Mouse (Mus musculus): ENCODE measurements at regions not wholly inside any gene's neighbourhood (a gene's known extent, or its start where the extent isn't known, plus 50 kb on each side); places are given as distances from the start of the nearest gene placed in this dataset.
A peak's percentile ranks its signal among the peaks of the same experiment; 100 is the strongest.

DNA sequence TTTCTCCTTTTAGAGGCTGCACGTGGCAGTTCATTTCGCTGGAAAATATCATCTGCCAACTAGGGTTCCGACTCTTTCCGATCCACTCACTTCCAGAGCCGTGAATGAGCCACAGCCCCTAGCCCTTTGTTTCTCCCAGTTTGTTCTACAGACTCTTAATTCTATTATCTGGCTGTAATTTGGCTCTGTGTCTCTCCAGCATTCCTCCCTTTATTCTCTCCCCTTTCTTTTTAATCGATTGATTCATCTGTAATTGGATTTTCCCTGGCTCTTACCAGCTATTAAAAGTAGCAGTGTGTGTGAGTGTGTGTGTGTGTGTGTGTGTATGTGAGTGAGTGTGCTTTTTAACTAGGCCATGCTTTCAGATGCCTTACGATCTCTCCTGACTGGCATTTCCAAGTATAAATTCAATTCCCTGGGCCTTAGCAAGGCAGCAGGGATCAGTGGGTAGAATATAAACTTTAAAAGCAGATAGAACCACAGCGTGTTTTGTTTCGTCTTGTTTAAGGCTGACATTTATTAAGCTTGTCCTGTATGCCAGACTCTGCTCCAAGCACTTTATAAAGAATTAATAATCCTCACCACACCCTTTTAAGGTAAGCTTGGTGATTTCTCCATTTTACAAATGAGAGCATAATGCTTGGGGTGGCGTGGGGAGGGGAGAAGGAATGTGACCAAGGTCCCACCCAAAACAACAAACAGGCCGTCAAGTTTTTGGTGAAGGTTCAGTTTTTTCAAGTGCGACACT, 144.1 kb upstream of the Cpeb2 start:
- no peak for DNase-seq (ENCODE audit: low spot score in 2 of 2)

DNA sequence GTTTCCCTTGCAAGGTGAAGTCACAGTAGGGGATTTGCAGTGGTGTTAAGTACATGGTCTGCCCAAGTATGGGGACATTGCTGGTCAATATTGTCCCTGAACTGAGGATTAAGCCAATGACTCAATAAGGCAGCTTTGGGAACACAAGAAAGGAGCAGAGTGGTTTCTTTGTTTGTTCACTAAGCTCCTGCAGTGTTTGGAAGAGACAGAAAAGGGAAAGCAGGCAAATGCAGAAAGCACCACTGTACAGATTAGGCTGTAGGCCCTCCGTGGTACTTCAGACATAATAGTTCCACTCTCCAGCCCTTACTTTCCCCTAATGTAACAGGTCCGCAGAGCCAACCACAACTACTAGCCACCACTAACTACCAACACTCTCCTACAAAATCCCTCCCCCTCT, 143.5 kb upstream of the Cpeb2 start:
- no peak for DNase-seq (ENCODE audit: low spot score in 2 of 2)

DNA sequence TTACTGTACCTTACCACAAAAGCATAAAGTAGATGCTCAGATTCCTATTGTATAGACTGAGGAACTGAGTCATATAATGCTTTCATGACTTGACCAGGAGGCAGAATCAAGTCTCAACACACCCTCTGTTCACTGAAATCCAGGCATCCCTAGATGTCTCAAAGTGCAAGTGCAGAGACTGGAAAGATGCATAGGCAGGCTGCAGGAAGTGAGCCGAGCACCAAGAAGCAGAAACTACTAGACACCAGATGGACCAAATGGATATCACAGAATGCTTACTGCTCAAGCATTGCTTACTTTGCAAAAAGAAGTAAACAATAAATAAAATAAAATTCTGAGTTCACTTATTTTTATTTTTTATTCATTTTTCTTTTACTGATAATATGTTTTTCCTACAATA, 143.0 kb upstream of the Cpeb2 start:
- DNase-seq (ENCODE audit: low spot score in 2 of 2) = no peak

DNA sequence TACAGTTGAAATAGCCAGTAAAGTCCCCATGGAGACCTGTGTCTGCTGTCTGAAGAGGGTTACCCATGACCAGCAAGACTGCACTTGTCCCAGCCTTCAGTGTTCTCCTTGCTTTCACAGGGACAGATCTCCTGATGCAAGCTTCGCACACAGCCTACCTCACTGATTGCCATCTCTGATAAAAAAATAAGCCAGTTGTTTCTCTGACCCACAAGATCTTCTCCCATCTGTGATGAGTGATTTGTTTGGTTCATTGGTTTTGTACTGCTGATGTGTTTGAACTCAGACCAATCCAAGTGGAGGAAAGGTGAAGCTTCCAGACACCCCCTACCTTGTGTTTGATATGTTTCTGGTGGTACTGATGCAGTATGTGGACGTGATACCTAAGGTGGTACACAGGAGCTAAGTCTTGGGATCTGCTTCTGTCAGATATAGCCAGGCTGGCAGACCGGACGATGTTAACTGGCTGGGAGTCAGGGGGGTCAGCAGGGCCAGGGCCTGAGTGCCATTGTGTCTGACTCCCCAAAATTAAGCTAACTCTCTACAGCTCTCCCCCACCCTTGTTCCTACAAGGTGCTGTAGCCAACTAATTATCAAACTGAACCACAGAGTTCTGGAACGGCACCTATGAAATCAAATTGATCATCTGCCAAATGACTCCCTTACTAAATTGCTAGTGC, 139.2 kb upstream of the Cpeb2 start:
- no peak for DNase-seq (ENCODE audit: low spot score in 2 of 2)

DNA sequence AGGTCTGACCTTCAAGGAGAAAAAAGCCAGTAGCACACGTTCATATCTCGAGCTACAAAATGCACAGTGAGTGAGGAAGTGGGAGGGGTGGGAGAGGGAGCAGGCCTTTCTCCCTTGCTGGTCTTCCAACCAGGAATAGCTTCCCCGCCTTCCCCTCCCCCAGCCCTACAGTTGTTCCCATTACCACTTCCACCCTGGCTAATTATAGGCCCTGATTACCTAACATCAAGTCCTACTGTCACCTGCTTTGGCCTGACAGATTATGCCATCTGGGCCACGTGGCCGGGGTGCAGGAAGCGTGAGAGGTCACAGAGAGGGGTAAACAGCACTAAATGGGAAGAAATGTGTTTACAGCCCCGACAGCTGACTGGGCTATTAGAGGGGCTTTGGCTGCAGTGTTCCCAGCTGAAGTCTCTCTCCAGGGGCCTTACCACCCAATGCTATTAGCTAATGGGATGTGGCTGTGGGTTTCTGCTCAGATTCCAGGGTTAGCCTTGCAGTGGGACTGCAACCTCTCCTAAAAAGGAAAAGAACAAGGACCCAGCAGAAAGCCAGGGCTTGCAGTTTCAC, 138.6 kb upstream of the Cpeb2 start:
- DNase-seq (ENCODE audit: low spot score in 2 of 2) = no peak

DNA sequence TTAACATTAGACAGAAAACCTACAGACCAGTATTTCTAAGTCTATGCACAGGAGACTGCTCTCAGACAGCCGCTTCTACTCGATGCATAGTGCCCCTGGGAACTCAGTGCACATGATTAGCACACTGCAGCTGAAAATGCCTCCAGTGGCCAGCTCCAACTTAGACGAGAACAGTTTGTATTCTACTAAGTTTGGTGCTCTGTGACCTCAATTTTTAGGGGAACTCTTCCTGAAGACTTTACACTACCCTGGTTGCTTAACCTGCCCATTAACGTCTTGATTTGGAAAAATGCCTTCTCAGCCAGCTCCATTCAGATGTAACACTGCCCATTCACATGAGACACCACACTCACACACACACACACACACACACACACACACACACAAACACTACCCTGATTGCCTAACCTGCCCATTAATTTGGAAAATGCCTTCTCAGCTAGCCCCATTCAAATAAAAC, 130.9 kb upstream of the Cpeb2 start:
- DNase-seq (ENCODE audit: low spot score in 2 of 2) = no peak

DNA sequence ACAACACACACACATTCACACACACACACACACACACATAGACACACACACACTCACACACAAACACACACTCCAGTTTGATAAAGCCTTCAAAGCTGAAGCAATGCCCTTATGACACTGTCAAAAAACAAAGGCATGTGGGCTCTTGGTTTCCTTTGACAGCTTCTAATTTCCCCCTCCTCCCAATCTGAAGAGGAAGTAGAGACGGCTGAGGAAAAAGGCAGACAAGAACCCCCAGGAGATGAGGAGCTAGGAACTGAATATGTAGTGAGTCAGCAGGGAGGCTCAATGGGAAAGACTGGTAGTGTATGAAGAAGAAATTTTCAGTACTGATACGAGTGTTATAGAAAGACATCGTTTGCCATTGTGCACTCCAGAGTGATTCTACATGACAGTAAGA, 130.4 kb upstream of the Cpeb2 start:
- no peak for DNase-seq (ENCODE audit: low spot score in 2 of 2)

DNA sequence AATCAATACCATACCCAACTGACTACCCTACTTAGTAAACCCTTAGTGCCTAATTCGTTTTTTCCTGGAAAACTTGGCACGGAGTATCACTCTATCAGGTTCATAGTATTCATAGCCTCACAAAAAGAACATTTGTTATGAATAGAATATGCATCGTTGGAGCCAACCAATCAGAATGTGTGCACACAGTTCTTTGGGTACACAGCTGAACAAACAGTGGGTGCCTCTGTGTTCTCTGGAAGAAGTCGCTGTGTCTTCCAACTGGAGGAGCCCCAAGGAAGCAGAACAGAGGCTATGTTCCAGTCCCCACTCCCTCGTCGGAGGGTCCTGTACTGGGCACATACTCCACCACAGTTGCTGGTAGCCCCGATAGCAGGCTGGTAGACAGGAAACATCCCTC, 129.2 kb upstream of the Cpeb2 start:
- peak in 1 of 2 experiments; percentile 29 for DNase-seq (ENCODE audit: low spot score in 2 of 2)

DNA sequence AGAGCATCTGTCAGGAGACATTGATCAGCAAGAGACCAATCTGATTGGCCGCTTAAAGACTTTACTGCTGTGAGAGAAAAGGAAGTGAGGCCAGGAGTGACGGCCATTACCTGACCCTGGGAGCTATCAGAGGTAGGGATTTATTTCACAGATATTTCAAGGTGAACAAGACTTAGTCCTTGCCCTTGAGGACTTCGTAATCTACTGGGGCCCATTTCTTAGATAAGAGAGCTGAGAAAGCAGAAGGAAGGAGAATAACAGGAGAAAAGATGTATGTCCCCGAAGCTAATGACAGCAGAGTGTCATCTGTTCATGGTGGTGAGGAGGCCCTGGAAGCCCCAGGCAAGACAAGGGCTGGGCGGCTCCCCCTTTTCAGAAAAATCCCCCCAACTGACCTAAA, 127.4 kb upstream of the Cpeb2 start:
- DNase-seq (ENCODE audit: low spot score in 2 of 2) = no peak

DNA sequence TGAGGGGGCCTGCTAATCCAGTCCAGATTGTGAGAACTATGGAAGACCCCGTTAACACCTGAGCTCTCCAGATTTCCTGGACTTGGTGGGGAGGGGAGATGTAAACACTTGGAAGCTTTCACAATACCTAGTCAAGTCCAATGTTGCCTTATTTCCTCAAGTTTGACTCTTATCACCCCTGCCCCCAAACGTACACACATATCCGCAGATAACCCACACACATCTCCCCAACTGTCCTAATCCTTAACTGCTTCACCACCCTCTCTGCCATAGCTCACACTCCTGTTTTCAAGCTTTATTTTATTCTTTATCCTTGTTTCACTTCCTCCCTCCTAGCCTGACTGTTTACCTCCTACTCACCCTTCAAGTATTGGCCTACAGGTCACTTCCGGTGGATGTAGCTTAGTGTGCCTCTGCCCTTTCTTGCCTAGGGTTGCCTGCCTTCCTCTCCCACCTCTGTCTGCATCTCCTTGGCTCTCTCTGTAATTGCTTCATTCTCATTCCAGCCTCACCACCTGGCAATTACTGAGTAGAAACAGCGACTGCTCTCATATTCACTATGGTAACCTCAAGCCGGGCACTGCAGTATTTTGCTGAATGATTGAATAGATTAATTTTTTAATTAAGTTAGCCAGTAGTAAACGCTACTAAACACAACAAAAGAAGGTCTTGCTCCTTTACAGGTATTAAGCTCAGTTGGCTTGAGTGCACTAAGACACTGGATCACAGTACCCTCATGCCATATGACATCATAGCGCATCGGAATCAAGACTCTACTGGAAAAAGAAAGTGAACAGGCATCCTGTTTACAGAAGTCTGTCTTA, 125.3 kb upstream of the Cpeb2 start:
- no peak for DNase-seq (ENCODE audit: low spot score in 2 of 2)

DNA sequence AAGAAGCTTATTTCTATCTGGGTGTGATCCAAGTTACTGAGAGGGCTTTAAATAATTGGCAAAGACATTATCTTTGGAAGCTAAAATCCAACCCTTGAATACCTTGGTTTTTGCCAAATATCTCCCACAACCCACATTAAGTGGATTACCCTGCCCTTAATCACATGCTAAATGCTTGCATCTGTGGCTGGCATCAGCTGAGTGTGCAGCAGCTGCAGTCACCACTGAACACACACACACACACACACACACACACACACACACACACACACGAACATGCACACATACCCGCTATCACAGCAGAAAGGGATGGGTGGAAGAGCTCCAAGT, 124.7 kb upstream of the Cpeb2 start:
- DNase-seq (ENCODE audit: low spot score in 2 of 2) = no peak

DNA sequence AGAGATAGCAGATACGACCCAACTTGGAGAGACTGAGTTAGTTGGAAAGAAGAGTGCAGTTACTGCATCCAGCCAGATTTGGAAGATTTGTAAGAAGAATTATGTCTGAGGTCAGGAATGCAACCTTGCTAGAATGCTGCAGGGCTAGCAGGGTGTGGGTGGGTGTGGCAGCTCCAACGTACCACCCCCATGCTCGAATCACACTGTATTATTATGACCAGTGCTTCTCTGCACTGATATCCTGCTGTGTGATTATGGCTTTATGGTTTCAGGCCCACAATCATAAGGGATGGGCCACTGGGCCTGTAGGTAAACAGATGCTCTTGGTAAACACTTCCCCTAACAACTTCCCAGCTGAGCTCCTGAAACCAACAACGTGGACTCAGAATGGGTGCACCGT, 122.8 kb upstream of the Cpeb2 start:
- no peak for DNase-seq (ENCODE audit: low spot score in 2 of 2)

DNA sequence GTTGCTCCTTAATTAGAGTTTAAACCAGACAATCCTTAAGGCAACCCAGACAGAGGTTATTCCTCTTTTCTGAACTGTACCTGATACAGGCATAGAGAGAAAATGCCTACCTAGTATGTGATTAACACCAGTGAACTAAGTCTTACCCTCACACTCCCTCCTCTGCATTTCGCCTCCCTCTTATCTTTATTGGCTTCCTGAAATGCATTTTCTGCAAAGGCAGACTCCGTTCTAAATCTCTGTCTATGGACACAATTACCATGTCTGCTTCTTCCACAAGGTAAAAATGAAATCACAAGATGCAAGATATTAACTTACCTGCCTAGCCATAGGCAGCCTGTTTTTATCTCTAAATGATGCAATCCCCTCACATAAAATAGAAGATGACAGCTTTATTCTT, 121.2 kb upstream of the Cpeb2 start:
- no peak for DNase-seq (ENCODE audit: low spot score in 2 of 2)

DNA sequence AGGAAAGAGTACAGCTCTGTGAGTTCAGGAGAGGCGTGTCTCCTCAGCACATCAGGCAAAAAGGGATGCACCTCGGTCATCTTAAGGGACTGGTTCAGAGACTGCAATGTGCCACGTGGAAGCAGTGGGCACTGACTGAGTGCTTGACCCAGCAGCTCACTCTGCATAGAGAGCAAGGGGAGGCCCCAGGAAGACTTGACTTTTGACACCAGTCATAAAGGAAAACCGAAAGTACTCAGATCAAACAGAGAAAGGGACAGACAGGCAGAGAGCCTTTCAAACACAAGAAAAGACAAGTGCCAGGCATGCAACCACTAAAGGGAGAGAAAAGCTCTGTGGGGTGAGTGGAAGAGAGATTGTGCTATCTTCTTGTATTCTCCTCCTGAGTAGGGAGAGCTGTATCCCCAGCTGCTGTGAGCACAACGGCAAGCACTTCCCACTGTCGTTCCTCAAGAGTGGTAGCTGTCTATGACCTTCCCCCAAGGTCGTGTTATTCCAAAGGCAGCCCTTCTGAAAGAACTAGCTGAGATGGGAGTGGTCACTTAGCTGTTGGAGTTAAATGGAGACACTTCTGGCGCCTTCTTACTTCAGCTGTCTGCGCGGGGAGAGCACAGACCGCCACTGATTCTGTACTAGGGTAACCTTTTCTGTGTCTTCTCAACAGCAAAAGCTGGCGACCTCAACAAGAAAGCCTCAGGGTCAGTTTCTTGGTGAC, 119.4 kb upstream of the Cpeb2 start:
- DNase-seq (ENCODE audit: low spot score in 2 of 2) = no peak

DNA sequence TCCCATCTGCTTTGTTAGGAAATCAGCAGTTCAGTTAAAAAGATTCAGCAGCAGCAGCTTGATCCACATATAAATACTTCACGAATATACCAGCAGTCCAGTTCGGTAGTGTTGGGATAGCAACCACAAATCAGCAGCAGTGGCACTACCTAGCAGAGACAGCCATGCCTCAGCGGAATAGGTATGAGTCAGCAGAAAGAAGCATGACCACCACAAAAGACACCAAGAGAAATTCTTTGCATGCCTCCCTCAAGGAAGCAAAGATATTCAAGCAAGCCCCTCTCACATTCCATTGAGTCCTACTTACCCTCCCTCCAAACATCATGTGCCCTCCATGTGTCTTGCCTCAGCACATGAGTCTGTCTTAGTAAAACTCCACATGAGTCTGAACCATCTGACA, 117.5 kb upstream of the Cpeb2 start:
- DNase-seq (ENCODE audit: low spot score in 2 of 2) = no peak

DNA sequence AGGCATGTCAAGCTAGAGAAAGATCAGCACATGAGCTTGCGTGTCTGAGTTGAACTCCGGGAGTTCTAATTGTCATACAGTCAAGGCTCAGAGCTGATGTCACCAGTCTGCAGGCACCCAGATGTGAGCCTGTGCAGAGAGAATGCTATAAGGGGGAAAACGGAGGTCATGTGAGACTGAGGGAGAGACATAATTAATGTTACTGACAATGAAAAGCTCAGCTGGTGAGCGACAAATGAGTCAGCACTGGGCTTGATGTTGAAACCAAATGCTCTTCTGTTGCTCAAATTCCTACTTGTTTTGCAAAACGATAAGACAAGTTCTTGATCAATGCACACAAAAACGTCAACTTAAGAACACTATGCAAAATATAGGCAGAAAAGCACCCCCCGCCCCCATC, 116.1 kb upstream of the Cpeb2 start:
- no peak for DNase-seq (ENCODE audit: low spot score in 2 of 2)

DNA sequence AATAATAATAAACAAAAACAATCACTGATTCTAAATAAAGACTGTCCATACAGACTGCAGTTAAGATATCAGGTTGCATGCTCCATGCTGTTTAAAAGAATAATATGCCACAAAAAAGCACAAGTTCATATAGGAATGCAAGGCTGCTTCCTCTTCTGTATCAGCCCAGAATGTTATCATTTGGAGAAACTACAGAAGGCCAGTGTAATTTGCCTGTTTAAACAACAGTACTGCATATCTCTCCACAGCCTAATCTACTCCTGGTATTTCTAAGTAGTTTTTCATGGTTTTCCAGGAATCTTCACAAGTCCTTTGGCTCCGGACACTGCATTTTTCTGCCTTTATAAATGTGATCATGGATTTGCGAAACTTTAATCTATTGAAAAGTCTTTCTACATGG, 111.9 kb upstream of the Cpeb2 start:
- no peak for DNase-seq (ENCODE audit: low spot score in 2 of 2)

DNA sequence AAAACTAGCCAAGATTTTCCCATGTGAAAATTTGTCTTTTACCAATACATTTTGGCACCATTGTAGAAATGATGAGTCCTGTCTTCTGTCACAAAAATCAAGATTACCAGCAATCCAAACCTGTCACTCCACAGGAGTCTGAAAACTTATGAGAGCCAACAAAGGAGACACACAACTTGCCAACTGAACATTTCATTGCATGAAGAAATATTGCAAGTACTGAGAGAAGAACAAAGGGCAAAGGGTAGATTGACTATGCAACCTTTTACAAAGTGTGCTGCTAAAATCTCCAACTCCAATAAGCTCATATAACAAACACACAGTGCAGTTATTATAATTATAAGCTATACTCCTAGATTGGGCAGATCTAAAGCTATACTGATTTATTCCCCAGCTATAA, 108.7 kb upstream of the Cpeb2 start:
- DNase-seq (ENCODE audit: low spot score in 2 of 2) = no peak

DNA sequence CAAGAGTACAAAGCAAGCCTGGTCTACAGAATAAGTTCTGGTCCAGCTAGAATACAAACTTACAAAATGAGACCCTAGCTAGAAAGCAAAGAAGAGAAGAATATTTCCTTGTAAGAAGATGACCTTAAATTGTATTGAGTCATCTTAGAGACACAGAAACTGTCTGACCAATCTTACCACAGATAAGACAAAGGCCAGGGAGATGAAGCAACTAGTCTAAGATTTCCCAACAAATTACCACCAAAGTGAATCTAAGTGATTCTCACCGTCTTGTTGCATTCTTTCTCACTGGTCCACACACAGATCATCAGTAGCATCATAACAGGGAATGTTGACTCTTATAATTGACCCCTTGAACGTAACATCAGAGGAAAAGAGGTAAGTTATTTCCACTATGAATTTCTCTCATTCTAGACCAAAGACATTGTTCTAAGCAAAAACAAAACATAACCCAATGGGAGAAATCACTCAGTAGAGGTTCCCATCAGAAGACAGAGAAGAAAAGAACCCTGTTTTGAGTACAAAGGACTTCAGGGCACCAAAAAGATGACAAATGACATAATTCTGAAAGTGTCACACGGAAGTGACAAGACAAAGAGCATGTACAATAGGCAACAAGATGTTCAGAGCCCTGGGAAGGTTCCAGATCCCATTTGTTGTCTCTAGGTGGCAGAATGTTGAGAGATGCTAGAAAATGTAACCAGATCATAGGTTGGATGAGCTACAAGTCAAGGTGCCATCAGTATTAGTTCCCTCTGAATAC, 107.0 kb upstream of the Cpeb2 start:
- no peak for DNase-seq (ENCODE audit: low spot score in 2 of 2)

DNA sequence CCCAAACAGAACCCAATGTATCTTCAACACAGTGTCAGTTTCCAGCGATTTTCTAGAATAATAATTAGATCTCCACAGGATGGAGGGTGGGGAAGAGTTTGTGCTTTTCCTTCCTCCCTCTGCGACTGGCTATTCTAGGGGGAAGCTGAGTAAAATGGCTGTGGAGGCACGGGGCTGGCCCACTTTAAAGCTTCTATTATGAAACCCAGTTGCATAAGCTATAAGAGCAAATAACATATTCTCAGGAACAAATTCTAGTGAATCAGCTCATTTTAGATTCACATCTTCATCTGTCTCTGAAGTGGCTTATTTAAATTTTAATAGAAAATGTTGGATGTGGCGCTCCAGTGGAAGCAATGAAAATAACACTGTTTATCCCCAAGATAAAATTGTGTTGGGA, 102.6 kb upstream of the Cpeb2 start:
- peak in 1 of 2 experiments; percentile 39 for DNase-seq (ENCODE audit: low spot score in 2 of 2)

Measured in left cerebral cortex, adult 8-10 months (tissue).